Mouse (Mus musculus) splenic B cell, adult 2 months (primary cell): ENCODE data around the gene Eif4b.
A peak's percentile ranks its signal among the peaks of the same experiment; 100 is the strongest.

Source experiments
- DNase-seq: peaks from one replicate; pipeline ENCODE4 v3.0.0-alpha.2; 2011; ENCODE audit warnings: low read depth, low spot score
- H3K27me3 ChIP-seq: 2 replicates; pipeline ENCODE4 v1.6.1; 2012; ENCODE audit warnings: mild to moderate bottlenecking, low read length, moderate library complexity, mixed read lengths; ENCODE audit not compliant: control insufficient read depth, poor library complexity, insufficient read depth, severe bottlenecking
- H3K36me3 ChIP-seq: 2 replicates; pipeline ENCODE4 v1.6.1; 2012; ENCODE audit warnings: mild to moderate bottlenecking, low read length, moderate library complexity, mixed read lengths; ENCODE audit not compliant: control insufficient read depth, poor library complexity, insufficient read depth, severe bottlenecking

Gene Eif4b

GRCm38 (mm10) chr15:102073559-102074069 lies at the start of gene Eif4b:
Gene Eif4b, plus strand, starts transcription at chr15:102073773.
- Histone ChIP-seq H3K36me3 (no peaks in the 10 kb centered on the region), H3K27me3 (no peaks in the 10 kb centered on the region)
- peak; percentile 99 for DNase-seq

- no peaks in the 10 kb centered on the region for H3K27me3 ChIP-seq
- no peaks in the 10 kb centered on the region for H3K36me3 ChIP-seq
- no peak for DNase-seq
These were observed 49.7 kb upstream of the Eif4b start for GRCm38 (mm10) chr15:102023888-102024287.

GRCm38 (mm10) chr15:102025136-102025872 lies 48.3 kb upstream of the Eif4b start:
- no peak for DNase-seq
- H3K27me3 ChIP-seq = no peaks in the 10 kb centered on the region
- H3K36me3 ChIP-seq = no peaks in the 10 kb centered on the region

- no peaks in the 10 kb centered on the region for H3K36me3 ChIP-seq
- no peak for DNase-seq
- H3K27me3 ChIP-seq = no peaks in the 10 kb centered on the region
These were observed 47.1 kb upstream of the Eif4b start for GRCm38 (mm10) chr15:102026430-102026829.

GRCm38 (mm10) chr15:102028040-102028439 lies 45.5 kb upstream of the Eif4b start, which contains the start of gene Krt18:
Gene Krt18, plus strand, starts transcription at chr15:102028180.
- DNase-seq = no peak
- H3K36me3 ChIP-seq = no peaks in the 10 kb centered on the region
- no peaks in the 10 kb centered on the region for H3K27me3 ChIP-seq

GRCm38 (mm10) chr15:102034121-102035053 lies 39.2 kb upstream of the Eif4b start:
- no peak for DNase-seq
- Histone ChIP-seq H3K27me3 (no peaks in the 10 kb centered on the region), H3K36me3 (no peaks in the 10 kb centered on the region)

- H3K27me3 ChIP-seq = no peaks in the 10 kb centered on the region
These were observed 33.3 kb upstream of the Eif4b start for GRCm38 (mm10) chr15:102040277-102040676.

GRCm38 (mm10) chr15:102041951-102042350 lies 31.6 kb upstream of the Eif4b start:
- Histone ChIP-seq H3K36me3 (no peaks in the 10 kb centered on the region), H3K27me3 (no peaks in the 10 kb centered on the region)
- no peak for DNase-seq

More at GRCm38 (mm10) chr15:102040277-102040676, 33.3 kb upstream of the Eif4b start:
- no peaks in the 10 kb centered on the region for H3K36me3 ChIP-seq
- no peak for DNase-seq

- Histone ChIP-seq H3K27me3 (no peaks in the 10 kb centered on the region), H3K36me3 (no peaks in the 10 kb centered on the region)
- no peak for DNase-seq
These were observed 28.8 kb upstream of the Eif4b start for GRCm38 (mm10) chr15:102044745-102045144.

GRCm38 (mm10) chr15:102045691-102046090 lies 27.9 kb upstream of the Eif4b start:
- Histone ChIP-seq H3K36me3 (no peaks in the 10 kb centered on the region), H3K27me3 (no peaks in the 10 kb centered on the region)
- no peak for DNase-seq

- no peak for DNase-seq
These were observed 25.6 kb upstream of the Eif4b start for GRCm38 (mm10) chr15:102048006-102048405.

GRCm38 (mm10) chr15:102049871-102050270 lies 23.7 kb upstream of the Eif4b start:
- H3K27me3 ChIP-seq = no peaks in the 10 kb centered on the region
- DNase-seq = no peak
- no peaks in the 10 kb centered on the region for H3K36me3 ChIP-seq

More at GRCm38 (mm10) chr15:102048006-102048405, 25.6 kb upstream of the Eif4b start:
- Histone ChIP-seq H3K27me3 (no peaks in the 10 kb centered on the region), H3K36me3 (no peaks in the 10 kb centered on the region)

- no peaks in the 10 kb centered on the region for H3K27me3 ChIP-seq
- no peak for DNase-seq
- no peaks in the 10 kb centered on the region for H3K36me3 ChIP-seq
These were observed 21.5 kb upstream of the Eif4b start for GRCm38 (mm10) chr15:102051920-102052683.

- Histone ChIP-seq H3K27me3 (no peaks in the 10 kb centered on the region), H3K36me3 (no peaks in the 10 kb centered on the region)
- DNase-seq = no peak
These were observed 16.9 kb upstream of the Eif4b start for GRCm38 (mm10) chr15:102056495-102057174.
